Mouse (Mus musculus) ES-Bruce4 (cell line): ENCODE results near the gene Madd. TPM values are rescaled to one million over a fixed set of nuclear protein-coding genes. Genes with fewer than 3 reads are reported as not detected.
A peak's percentile ranks its signal among the peaks of the same experiment; 100 is the strongest.

Source experiments
- H3K27ac ChIP-seq: 2 replicates; pipeline ENCODE4 v1.5.1; 2012; ENCODE audit warnings: low read length, inconsistent platforms; ENCODE audit not compliant: insufficient read depth
- H3K27me3 ChIP-seq: 2 replicates; pipeline ENCODE4 v1.6.1; 2012; ENCODE audit warnings: mild to moderate bottlenecking, low read length, inconsistent platforms; ENCODE audit not compliant: control insufficient read depth, poor library complexity, insufficient read depth, severe bottlenecking
- H3K36me3 ChIP-seq: 2 replicates; pipeline ENCODE4 v1.6.1; 2012; ENCODE audit warnings: inconsistent platforms, mild to moderate bottlenecking, low read length, moderate library complexity; ENCODE audit not compliant: control insufficient read depth, poor library complexity, insufficient read depth, severe bottlenecking
- H3K4me1 ChIP-seq: one replicate; pipeline ENCODE4 v1.8.1; 2011; ENCODE audit warnings: low read length; ENCODE audit not compliant: control insufficient read depth, insufficient read depth
- H3K4me3 ChIP-seq: 2 replicates; pipeline ENCODE4 v1.5.1; 2011; ENCODE audit warnings: low read depth, mild to moderate bottlenecking, low read length
- H3K9ac ChIP-seq: 2 replicates; pipeline ENCODE4 v1.6.1; 2012; ENCODE audit warnings: low read depth, mild to moderate bottlenecking, inconsistent platforms; ENCODE audit not compliant: poor library complexity, severe bottlenecking
- H3K9me3 ChIP-seq: replicated peaks from 2 replicates; pipeline ENCODE4 v1.6.1; 2012; ENCODE audit warnings: mild to moderate bottlenecking, low read length, inconsistent platforms; ENCODE audit not compliant: control insufficient read depth, poor library complexity, insufficient read depth, severe bottlenecking
- CTCF ChIP-seq: IDR thresholded peaks from one replicate; pipeline ENCODE4 v1.8.1; 2011; ENCODE audit warnings: low read depth, low read length
- EP300 ChIP-seq: IDR thresholded peaks from 2 replicates; pipeline ENCODE4 v1.6.1; 2011; ENCODE audit warnings: low read depth, low read length; ENCODE audit not compliant: insufficient read depth
- POLR2A ChIP-seq: IDR thresholded peaks from one replicate; pipeline ENCODE4 v1.8.1; 2011; ENCODE audit warnings: low read length; ENCODE audit not compliant: insufficient read depth
- polyA plus RNA-seq: library from polyadenylated mRNA; stranded (reverse); fragments of >200 nt; gene quantifications from 2 replicates; pipeline ENCODE4 v1.2.4, GENCODE M21; 2011; ENCODE audit warnings: low read depth; ENCODE audit not compliant: missing spikeins, insufficient read depth, insufficient read length

Madd gene
- polyA plus RNA-seq, result 3.7 and 7.3 TPM in 2 replicates

DNA sequence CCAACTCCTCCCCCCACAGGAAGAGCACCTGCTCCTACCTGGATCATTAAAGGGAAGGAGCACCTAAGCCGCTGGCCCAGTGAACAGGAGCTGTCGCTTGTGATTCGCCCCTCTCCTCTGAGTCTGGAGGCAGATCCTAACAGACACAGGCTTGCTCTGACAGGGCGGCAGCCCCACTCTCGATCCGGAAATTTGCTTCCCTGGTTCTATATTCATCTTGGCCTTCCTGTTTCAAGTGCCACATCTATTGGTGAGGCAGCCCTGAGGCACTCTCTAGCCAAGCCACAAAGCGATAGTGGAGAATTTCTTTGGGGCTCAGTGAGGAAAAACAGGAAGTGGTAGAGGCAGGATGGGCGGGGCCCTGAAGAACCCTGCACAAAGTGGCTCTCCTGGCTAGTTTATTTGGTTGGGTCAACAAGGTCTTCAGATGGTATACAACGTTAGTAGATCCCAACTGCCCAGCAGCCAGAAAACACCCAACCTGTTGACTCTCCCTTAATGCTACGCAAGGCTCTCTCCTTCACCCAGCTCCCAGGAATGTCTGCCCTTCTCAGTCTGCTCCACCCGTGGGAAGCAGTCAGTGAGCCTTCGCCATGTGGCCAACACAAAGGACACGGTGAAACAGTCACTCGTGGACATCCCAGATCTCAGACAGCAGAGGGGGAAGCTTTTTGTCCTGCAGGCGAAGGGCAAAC is at the start of gene Madd:
Madd (minus strand) TSS at position 127 of the 695 bp plus-strand sequence.
- no peak within 1 kb of the TSS for H3K27ac ChIP-seq
- TF ChIP-seq POLR2A, result no peak
- H3K9ac ChIP-seq, result peak within 1 kb of the TSS; percentile 68
- H3K4me1 ChIP-seq, result peaks cover 4% of the 10 kb centered on the region
- H3K9me3 ChIP-seq, result no peaks in the 10 kb centered on the region
- no peaks in the 10 kb centered on the region for H3K36me3 ChIP-seq
- no peaks in the 10 kb centered on the region for H3K27me3 ChIP-seq
- H3K4me3 ChIP-seq, result peak within 1 kb of the TSS; percentile 57

DNA sequence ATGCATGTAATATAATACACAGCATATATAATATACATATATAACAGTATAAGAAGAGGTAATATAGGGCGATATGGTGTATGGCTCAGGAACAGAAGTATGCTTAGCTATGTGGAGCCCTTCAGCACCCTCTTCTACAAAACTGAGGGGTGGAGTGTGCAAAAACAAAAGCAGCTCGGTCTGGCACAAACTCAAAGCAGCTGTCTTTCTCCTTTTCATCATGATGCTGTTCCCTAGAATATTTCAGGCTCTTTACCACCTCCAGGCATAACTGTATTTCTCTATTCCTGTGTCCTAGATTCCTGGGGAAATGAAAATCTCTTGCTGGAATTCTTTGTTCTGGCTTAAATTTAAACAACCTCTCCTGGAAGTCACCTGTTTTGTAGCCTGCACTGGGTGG is 46.1 kb upstream of the Madd start:
- Histone ChIP-seq H3K4me1 (no peaks in the 10 kb centered on the region), H3K36me3 (peaks cover 2% of the 10 kb centered on the region; the same call in 1 of the 2 replicates), H3K4me3 (no peak overlapping the region), H3K9me3 (no peaks in the 10 kb centered on the region), H3K9ac (no peak overlapping the region), H3K27ac (no peak overlapping the region), H3K27me3 (no peaks in the 10 kb centered on the region)
- no peak for TF ChIP-seq POLR2A
- TF ChIP-seq EP300, result no peak
- no peak for TF ChIP-seq CTCF

DNA sequence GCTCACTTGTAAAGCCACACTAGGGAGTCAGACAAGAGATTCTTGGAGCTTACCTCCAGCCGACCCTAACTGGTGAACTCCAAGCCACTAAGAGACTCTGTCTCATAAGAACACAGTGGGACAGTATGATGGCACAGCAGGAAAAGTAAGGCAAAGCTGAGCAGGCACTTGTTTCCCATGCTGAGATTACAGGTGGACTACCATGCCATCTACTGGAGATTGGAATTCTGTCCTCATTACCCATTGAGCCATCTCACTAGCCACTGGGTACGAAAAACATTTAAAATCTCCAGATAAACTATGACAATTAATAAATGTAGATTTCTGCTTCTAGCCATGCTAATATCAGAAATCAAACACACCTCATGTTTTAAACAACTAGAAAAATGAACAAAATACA is 40.0 kb upstream of the Madd start:
- Histone ChIP-seq H3K9ac (no peak overlapping the region), H3K4me1 (peaks cover 4% of the 10 kb centered on the region), H3K9me3 (no peaks in the 10 kb centered on the region), H3K4me3 (no peak overlapping the region), H3K36me3 (no peaks in the 10 kb centered on the region; the same call in 1 of the 2 replicates), H3K27me3 (no peaks in the 10 kb centered on the region), H3K27ac (no peak overlapping the region)
- TF ChIP-seq EP300 (no peak), POLR2A (no peak), CTCF (no peak)

DNA sequence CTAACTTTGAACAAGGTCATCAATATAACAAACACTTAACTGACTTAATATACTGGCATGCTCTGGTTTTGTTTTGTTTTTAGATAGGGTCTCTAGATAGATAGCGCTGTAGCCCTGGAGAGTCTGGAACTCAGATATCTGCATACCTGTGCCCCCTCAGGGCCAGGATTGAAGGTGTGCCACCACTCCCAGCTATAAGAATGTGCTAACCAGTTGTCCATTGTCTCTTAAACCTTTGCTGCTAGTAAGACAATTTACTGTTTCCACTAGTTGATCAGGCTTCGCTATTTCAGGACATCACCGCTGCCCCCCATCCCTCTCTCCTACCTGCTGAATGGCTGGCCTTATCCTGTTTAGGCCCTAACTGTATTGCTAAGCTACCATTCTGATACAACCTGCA is 36.9 kb upstream of the Madd start:
- H3K9ac ChIP-seq, result no peak overlapping the region
- no peak overlapping the region for H3K4me3 ChIP-seq
- TF ChIP-seq POLR2A (no peak), CTCF (no peak), EP300 (no peak)
- H3K27ac ChIP-seq, result peak overlapping the region; percentile 25; the same call in 1 of the 2 replicates
- no peaks in the 10 kb centered on the region for H3K27me3 ChIP-seq
- H3K4me1 ChIP-seq, result peaks cover 4% of the 10 kb centered on the region
- no peaks in the 10 kb centered on the region for H3K9me3 ChIP-seq
- no peaks in the 10 kb centered on the region; the same call in 1 of the 2 replicates for H3K36me3 ChIP-seq

DNA sequence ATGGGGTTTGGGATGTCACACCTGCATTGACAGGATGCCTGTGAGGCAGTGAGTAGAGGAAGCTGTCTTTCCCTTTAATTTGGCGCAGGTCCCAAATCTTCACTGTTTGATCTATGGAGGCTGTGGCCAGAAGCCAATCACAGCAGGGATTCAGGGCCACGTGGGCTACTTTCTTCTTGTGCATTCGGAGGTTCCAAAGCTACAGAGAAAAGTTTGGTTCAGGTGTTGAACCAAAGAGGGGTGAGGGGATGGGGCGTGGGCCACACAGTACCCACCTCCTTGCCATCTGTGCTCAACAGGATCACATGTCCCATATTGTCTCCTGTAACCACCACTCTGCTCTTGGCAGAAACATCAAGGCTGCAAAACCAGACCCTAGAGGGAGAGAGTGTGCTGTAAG is 33.4 kb upstream of the Madd start:
- TF ChIP-seq CTCF (no peak), EP300 (no peak), POLR2A (no peak)
- Histone ChIP-seq H3K9me3 (no peaks in the 10 kb centered on the region), H3K27me3 (no peaks in the 10 kb centered on the region), H3K36me3 (peaks cover 7% of the 10 kb centered on the region), H3K4me1 (peaks cover 4% of the 10 kb centered on the region), H3K9ac (no peak overlapping the region), H3K27ac (no peak overlapping the region), H3K4me3 (no peak overlapping the region)

DNA sequence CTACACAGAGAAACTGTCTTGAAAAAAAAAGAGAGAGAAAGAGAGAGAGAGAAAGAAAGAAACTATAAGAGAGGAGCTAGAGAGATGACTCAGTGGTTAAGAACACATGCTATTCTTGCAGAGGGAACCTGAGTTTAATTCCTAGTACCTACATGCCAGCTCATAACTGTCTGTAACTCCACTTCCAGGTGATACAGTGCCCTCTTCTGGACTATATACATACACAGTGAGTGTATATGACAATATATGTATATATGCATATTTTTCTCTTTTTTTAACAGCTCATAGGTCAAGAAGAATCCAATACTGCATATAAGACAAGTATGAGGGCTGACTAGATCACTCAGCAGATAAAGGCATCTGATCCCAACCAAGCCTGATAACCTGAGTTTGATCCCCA is 29.7 kb upstream of the Madd start:
- H3K4me1 ChIP-seq, result no peaks in the 10 kb centered on the region
- no peaks in the 10 kb centered on the region for H3K9me3 ChIP-seq
- H3K27ac ChIP-seq, result no peak overlapping the region
- peaks cover 31% of the 10 kb centered on the region for H3K36me3 ChIP-seq
- H3K4me3 ChIP-seq, result no peak overlapping the region
- no peaks in the 10 kb centered on the region for H3K27me3 ChIP-seq
- H3K9ac ChIP-seq, result no peak overlapping the region
- TF ChIP-seq CTCF, result no peak
- no peak for TF ChIP-seq EP300
